Mouse (Mus musculus) intestine, embryonic 16.5 days (tissue): ENCODE results near the gene Nrf1. TPM values are rescaled to one million over a fixed set of nuclear protein-coding genes. Genes with fewer than 3 reads are reported as not detected.

Source experiments
- ATAC-seq: fragments of 200-750 bp; cut with Nextera tagmentation; 2 replicates; pipeline ENCODE4 v1.8.0; 2017; ENCODE audit warnings: moderate TSS enrichment, moderate library complexity
- H3K27ac ChIP-seq: fragments of 300-500 bp; sonication (generic); 2 replicates; pipeline ENCODE4 v1.5.1; 2014; ENCODE audit warnings: mild to moderate bottlenecking, low read length
- H3K27me3 ChIP-seq: fragments of 300-500 bp; sonication (generic); replicated peaks from 2 replicates; pipeline ENCODE4 v1.6.1; 2014; ENCODE audit warnings: low read length, control low read depth, mixed read lengths; ENCODE audit not compliant: control insufficient read depth, insufficient read depth
- H3K36me3 ChIP-seq: fragments of 300-500 bp; sonication (generic); 2 replicates; pipeline ENCODE4 v1.6.1; 2014; ENCODE audit warnings: low read length, control low read depth; ENCODE audit not compliant: control insufficient read depth, insufficient read depth
- H3K4me1 ChIP-seq: fragments of 300-500 bp; sonication (generic); 2 replicates; pipeline ENCODE4 v1.6.1; 2014; ENCODE audit warnings: low read length, control low read depth, mixed read lengths; ENCODE audit not compliant: control insufficient read depth, insufficient read depth
- H3K4me2 ChIP-seq: fragments of 300-500 bp; sonication (generic); 2 replicates; pipeline ENCODE4 v1.6.1; 2014; ENCODE audit warnings: low read depth, low read length, control low read depth
- H3K4me3 ChIP-seq: fragments of 300-500 bp; sonication (generic); 2 replicates; pipeline ENCODE4 v1.5.1; 2014; ENCODE audit warnings: mild to moderate bottlenecking, low read length
- H3K9ac ChIP-seq: fragments of 300-500 bp; sonication (generic); 2 replicates; pipeline ENCODE4 v1.6.1; 2014; ENCODE audit warnings: low read depth, low read length
- H3K9me3 ChIP-seq: fragments of 300-500 bp; sonication (generic); 2 replicates; pipeline ENCODE4 v1.6.1; 2016; ENCODE audit warnings: low read length, control low read depth; ENCODE audit not compliant: control insufficient read depth
- WGBS: fragments of 180-500 bp; shearing (Covaris S2); extraction: QIAGEN DNeasy Blood & Tissue Kit; methylation state at CpG from one replicate; pipeline ENCODE4 v1.1.7; 2014; 5-methylcytosine and 5-hydroxymethylcytosine counted together
- polyA plus RNA-seq: library from polyadenylated mRNA; unstranded; fragments of >200 nt; fragmentation: Nextera tagmentation; extraction: Ambion mirVana; gene quantifications from 2 replicates; pipeline ENCODE4 v1.2.1, GENCODE M21; 2015

Nrf1 gene
- polyA plus RNA-seq, 1 experiment from 2014 or later, result 42.7 TPM

- Histone ChIP-seq H3K27me3 (no peaks in the 10 kb centered on the region), H3K9ac (no peak overlapping the region), H3K9me3 (no peaks in the 10 kb centered on the region), H3K4me1 (0 out of 2 replicates have a peak, but pooled peaks cover 3% of the 10 kb centered on the region), H3K4me3 (no peak overlapping the region), H3K36me3 (no peaks in the 10 kb centered on the region), H3K4me2 (no peak overlapping the region), H3K27ac (no peak overlapping the region)
- WGBS, result 95% methylated on average over 8 of the region's 8 CpGs
- no peak for ATAC-seq
Observed at GRCm38 (mm10) chr6:30150471-30150870, 102.7 kb downstream of the Nrf1 start.

GRCm38 (mm10) chr6:30152163-30152562 is 104.4 kb downstream of the Nrf1 start:
- Histone ChIP-seq H3K27ac (no peak overlapping the region), H3K4me3 (no peak overlapping the region), H3K9ac (no peak overlapping the region), H3K36me3 (no peaks in the 10 kb centered on the region), H3K27me3 (no peaks in the 10 kb centered on the region), H3K9me3 (no peaks in the 10 kb centered on the region), H3K4me2 (no peak overlapping the region), H3K4me1 (0 out of 2 replicates have a peak, but pooled peaks cover 3% of the 10 kb centered on the region)
- ATAC-seq, result no peak; the same call in 1 of the 2 replicates
- 83% methylated on average over 12 of the region's 12 CpGs for WGBS

GRCm38 (mm10) chr6:30152649-30153048 is 104.9 kb downstream of the Nrf1 start:
- Histone ChIP-seq H3K4me2 (no peak overlapping the region), H3K36me3 (no peaks in the 10 kb centered on the region), H3K27me3 (no peaks in the 10 kb centered on the region), H3K9me3 (no peaks in the 10 kb centered on the region), H3K4me3 (no peak overlapping the region), H3K9ac (no peak overlapping the region), H3K4me1 (0 out of 2 replicates have a peak, but pooled peaks cover 3% of the 10 kb centered on the region), H3K27ac (no peak overlapping the region)
- 57% methylated on average over 10 of the region's 10 CpGs for WGBS
- ATAC-seq, result no peak; the same call in 1 of the 2 replicates

GRCm38 (mm10) chr6:30153076-30153475 is 105.3 kb downstream of the Nrf1 start:
- no peak overlapping the region for H3K9ac ChIP-seq
- no peak overlapping the region for H3K4me3 ChIP-seq
- no peak overlapping the region for H3K27ac ChIP-seq
- no peaks in the 10 kb centered on the region for H3K27me3 ChIP-seq
- ATAC-seq, result no peak
- no peak overlapping the region for H3K4me2 ChIP-seq
- H3K4me1 ChIP-seq, result 0 out of 2 replicates have a peak, but pooled peaks cover 3% of the 10 kb centered on the region
- H3K9me3 ChIP-seq, result no peaks in the 10 kb centered on the region
- 63% methylated on average over 3 of the region's 3 CpGs for WGBS
- no peaks in the 10 kb centered on the region for H3K36me3 ChIP-seq

GRCm38 (mm10) chr6:30153733-30154415 is 106.1 kb downstream of the Nrf1 start:
- no peak overlapping the region for H3K4me3 ChIP-seq
- no peak overlapping the region for H3K9ac ChIP-seq
- no peaks in the 10 kb centered on the region for H3K27me3 ChIP-seq
- no peaks in the 10 kb centered on the region for H3K36me3 ChIP-seq
- no peak overlapping the region for H3K4me2 ChIP-seq
- no peaks in the 10 kb centered on the region for H3K9me3 ChIP-seq
- no peak overlapping the region for H3K27ac ChIP-seq
- 89% methylated on average over 15 of the region's 15 CpGs for WGBS
- no peak for ATAC-seq
- H3K4me1 ChIP-seq, result 0 out of 2 replicates have a peak, but pooled peaks cover 3% of the 10 kb centered on the region

- no peaks in the 10 kb centered on the region for H3K27me3 ChIP-seq
- H3K36me3 ChIP-seq, result no peaks in the 10 kb centered on the region
- H3K4me3 ChIP-seq, result no peak overlapping the region
- no peak overlapping the region for H3K9ac ChIP-seq
- ATAC-seq, result no peak
- H3K9me3 ChIP-seq, result no peaks in the 10 kb centered on the region
- H3K27ac ChIP-seq, result no peak overlapping the region
- no peak overlapping the region for H3K4me2 ChIP-seq
- 79% methylated on average over 4 of the region's 4 CpGs for WGBS
- peaks cover 2% of the 10 kb centered on the region; the same call in 1 of the 2 replicates for H3K4me1 ChIP-seq
Observed at GRCm38 (mm10) chr6:30159516-30160045, 111.8 kb downstream of the Nrf1 start.

GRCm38 (mm10) chr6:30160408-30160807 is 112.6 kb downstream of the Nrf1 start:
- no peaks in the 10 kb centered on the region for H3K9me3 ChIP-seq
- H3K4me3 ChIP-seq, result no peak overlapping the region
- no peak overlapping the region for H3K4me2 ChIP-seq
- no peaks in the 10 kb centered on the region for H3K36me3 ChIP-seq
- peaks cover 2% of the 10 kb centered on the region; the same call in 1 of the 2 replicates for H3K4me1 ChIP-seq
- no peak for ATAC-seq
- H3K27me3 ChIP-seq, result no peaks in the 10 kb centered on the region
- no peak overlapping the region for H3K9ac ChIP-seq
- WGBS, result 76% methylated on average over 4 of the region's 4 CpGs
- H3K27ac ChIP-seq, result no peak overlapping the region

GRCm38 (mm10) chr6:30161618-30162017 is 113.8 kb downstream of the Nrf1 start:
- peaks cover 2% of the 10 kb centered on the region; the same call in 1 of the 2 replicates for H3K4me1 ChIP-seq
- no peaks in the 10 kb centered on the region for H3K9me3 ChIP-seq
- H3K4me2 ChIP-seq, result no peak overlapping the region
- WGBS, result 76% methylated on average over 2 of the region's 2 CpGs
- H3K4me3 ChIP-seq, result no peak overlapping the region
- no peaks in the 10 kb centered on the region for H3K36me3 ChIP-seq
- ATAC-seq, result no peak
- H3K27me3 ChIP-seq, result no peaks in the 10 kb centered on the region
- H3K27ac ChIP-seq, result no peak overlapping the region
- H3K9ac ChIP-seq, result no peak overlapping the region

- 43% methylated on average over 7 of the region's 7 CpGs for WGBS
- H3K4me1 ChIP-seq, result peaks cover 2% of the 10 kb centered on the region; the same call in 1 of the 2 replicates
- ATAC-seq, result peak; percentile 38; the same call in 1 of the 2 replicates
Observed at GRCm38 (mm10) chr6:30162091-30162490, 114.3 kb downstream of the Nrf1 start.

More at GRCm38 (mm10) chr6:30162091-30162490, 114.3 kb downstream of the Nrf1 start:
- Histone ChIP-seq H3K9ac (no peak overlapping the region), H3K4me3 (no peak overlapping the region), H3K36me3 (no peaks in the 10 kb centered on the region), H3K27ac (no peak overlapping the region), H3K4me2 (no peak overlapping the region), H3K27me3 (no peaks in the 10 kb centered on the region), H3K9me3 (no peaks in the 10 kb centered on the region)
